Mouse (Mus musculus) MEL (cell line): ENCODE data around the gene Mns1. TPM values are rescaled to one million over a fixed set of nuclear protein-coding genes. Genes with fewer than 3 reads are reported as not detected.

Experiments
- DNase-seq: peaks from one replicate; pipeline ENCODE4 v3.0.0; 2011; ENCODE audit warnings: low read depth, low spot score
- H3K27ac ChIP-seq: 2 replicates; pipeline ENCODE4 v1.5.1; 2012; ENCODE audit warnings: low read depth, mild to moderate bottlenecking, control low read depth, low read length, moderate library complexity; ENCODE audit not compliant: control insufficient read depth
- H3K27me3 ChIP-seq, 2 experiments: fragments of 150-350 bp in 1 of 2; sonication (generic) in 1 of 2; 2 replicates each; pipeline ENCODE4 v1.6.1; 2012; ENCODE audit warnings: low read length in 2 of 2, mild to moderate bottlenecking in 2 of 2, improper control_type of control experiment in 1 of 2, moderate library complexity in 1 of 2; ENCODE audit not compliant: insufficient read depth in 2 of 2, control insufficient read depth in 1 of 2
- H3K36me3 ChIP-seq, 2 experiments: 2 replicates each; pipeline ENCODE4 v1.6.1; 2012 to 2014; ENCODE audit warnings: low read length in 2 of 2, improper control_type of control experiment in 1 of 2, inconsistent platforms in 1 of 2, mild to moderate bottlenecking in 1 of 2; ENCODE audit not compliant: insufficient read depth in 2 of 2, control insufficient read depth in 1 of 2
- H3K4me1 ChIP-seq, 2 experiments: fragments of 150-350 bp in 1 of 2; sonication (generic) in 1 of 2; 2 replicates each; pipeline ENCODE4 v1.6.1; 2012; ENCODE audit warnings: low read length in 2 of 2, improper control_type of control experiment in 1 of 2, mild to moderate bottlenecking in 1 of 2; ENCODE audit not compliant: insufficient read depth in 2 of 2, control insufficient read depth in 1 of 2
- H3K4me3 ChIP-seq, 2 experiments: fragments of 150-350 bp in 1 of 2; sonication (generic) in 1 of 2; 2 replicates each; pipeline ENCODE4 v1.5.1; 2012; ENCODE audit warnings: low read depth in 2 of 2, low read length in 2 of 2, mild to moderate bottlenecking in 2 of 2, moderate library complexity in 2 of 2, control low read depth in 1 of 2, improper control_type of control experiment in 1 of 2; ENCODE audit not compliant: control insufficient read depth in 1 of 2, insufficient read depth in 1 of 2
- H3K79me2 ChIP-seq: 2 replicates; pipeline ENCODE4 v1.6.1; 2012; ENCODE audit warnings: mild to moderate bottlenecking, low read length, moderate library complexity; ENCODE audit not compliant: control insufficient read depth, poor library complexity, insufficient read depth
- H3K9ac ChIP-seq: 2 replicates; pipeline ENCODE4 v1.6.1; 2012; ENCODE audit warnings: low read depth, mild to moderate bottlenecking, control low read depth, low read length, moderate library complexity; ENCODE audit not compliant: control insufficient read depth, poor library complexity, severe bottlenecking
- H3K9me3 ChIP-seq: fragments of 150-350 bp; sonication (generic); replicated peaks from 2 replicates; pipeline ENCODE4 v1.6.1; 2012; ENCODE audit warnings: mild to moderate bottlenecking, low read length, improper control_type of control experiment, moderate library complexity; ENCODE audit not compliant: insufficient read depth
- CHD2 ChIP-seq: IDR thresholded peaks from 2 replicates; pipeline ENCODE4 v1.6.1; 2011; ENCODE audit warnings: low read length, improper control_type of control experiment
- CTCF ChIP-seq, 3 experiments: IDR thresholded peaks in 2 of 3; conservative IDR thresholded peaks in 1 of 3; 2 replicates each; pipeline ENCODE4 v1.5.1; 2011 to 2012; ENCODE audit warnings: low read length in 3 of 3, low read depth in 2 of 3, mild to moderate bottlenecking in 2 of 3, improper control_type of control experiment in 1 of 3, inconsistent platforms in 1 of 3, mixed read lengths in 1 of 3, moderate library complexity in 1 of 3; ENCODE audit not compliant: control insufficient read depth in 1 of 3, insufficient read depth in 1 of 3, poor library complexity in 1 of 3, severe bottlenecking in 1 of 3
- E2F4 ChIP-seq: IDR thresholded peaks from 2 replicates; pipeline ENCODE4 v1.6.1; 2011; ENCODE audit warnings: low read depth, low read length, improper control_type of control experiment, borderline replicate concordance
- EP300 ChIP-seq, 2 experiments: IDR thresholded peaks; 2 replicates each; pipeline ENCODE4 v1.6.1; 2011; ENCODE audit warnings: improper control_type of control experiment in 2 of 2, low read length in 2 of 2, low read depth in 1 of 2, mild to moderate bottlenecking in 1 of 2
- ETS1 ChIP-seq: IDR thresholded peaks from 2 replicates; pipeline ENCODE4 v1.6.1; 2012; ENCODE audit warnings: low read depth, mild to moderate bottlenecking, inconsistent platforms, low read length, improper control_type of control experiment, moderate library complexity
- GATA1 ChIP-seq: IDR thresholded peaks from 2 replicates; pipeline ENCODE4 v1.6.1; 2011; ENCODE audit warnings: low read depth, low read length, improper control_type of control experiment
- MAFK ChIP-seq: IDR thresholded peaks from 2 replicates; pipeline ENCODE4 v1.6.1; 2011; ENCODE audit warnings: low read depth, mild to moderate bottlenecking, low read length, improper control_type of control experiment, borderline replicate concordance
- MAX ChIP-seq: IDR thresholded peaks from 2 replicates; pipeline ENCODE4 v1.6.1; 2011; ENCODE audit warnings: low read length, improper control_type of control experiment
- MAZ ChIP-seq: IDR thresholded peaks from 2 replicates; pipeline ENCODE4 v1.6.1; 2012; ENCODE audit warnings: low read depth, mild to moderate bottlenecking, inconsistent platforms, low read length, improper control_type of control experiment
- MEF2A ChIP-seq: IDR thresholded peaks from 2 replicates; pipeline ENCODE4 v1.6.1; 2014; ENCODE audit warnings: low read depth, mild to moderate bottlenecking, inconsistent platforms, low read length, improper control_type of control experiment; ENCODE audit not compliant: poor library complexity, insufficient replicate concordance, severe bottlenecking; ENCODE audit errors: extremely low read depth
- MYB ChIP-seq: IDR thresholded peaks from 2 replicates; pipeline ENCODE4 v1.6.1; 2011; ENCODE audit warnings: mild to moderate bottlenecking, low read depth, low read length, improper control_type of control experiment
- NELFE ChIP-seq: IDR thresholded peaks from 2 replicates; pipeline ENCODE4 v1.6.1; 2011; ENCODE audit warnings: low read depth, low read length, improper control_type of control experiment
- NRF1 ChIP-seq: IDR thresholded peaks from 2 replicates; pipeline ENCODE4 v1.6.1; 2014; ENCODE audit warnings: low read depth, mild to moderate bottlenecking, inconsistent platforms, low read length, improper control_type of control experiment, moderate library complexity; ENCODE audit not compliant: poor library complexity, insufficient read depth, severe bottlenecking
- POLR2A ChIP-seq, 2 experiments: IDR thresholded peaks; 2 replicates each; pipeline ENCODE4 v1.6.1; 2011 to 2012; ENCODE audit warnings: low read length in 2 of 2, mild to moderate bottlenecking in 2 of 2, control low read depth in 1 of 2, improper control_type of control experiment in 1 of 2, low read depth in 1 of 2, moderate library complexity in 1 of 2; ENCODE audit not compliant: control insufficient read depth in 1 of 2, insufficient read depth in 1 of 2, poor library complexity in 1 of 2
- RAD21 ChIP-seq: IDR thresholded peaks from 2 replicates; pipeline ENCODE4 v1.6.1; 2011; ENCODE audit warnings: mild to moderate bottlenecking, low read depth, low read length, improper control_type of control experiment
- TAL1 ChIP-seq: IDR thresholded peaks from 2 replicates; pipeline ENCODE4 v1.6.1; 2012; ENCODE audit warnings: mild to moderate bottlenecking, inconsistent platforms, low read length, moderate library complexity, mixed read lengths
- TBP ChIP-seq: IDR thresholded peaks from 2 replicates; pipeline ENCODE4 v1.8.0; 2011; ENCODE audit warnings: low read depth, low read length, improper control_type of control experiment
- USF2 ChIP-seq, 2 experiments: IDR thresholded peaks; 2 replicates each; pipeline ENCODE4 v1.6.1; 2011 to 2012; ENCODE audit warnings: improper control_type of control experiment in 2 of 2, low read length in 2 of 2, borderline replicate concordance in 1 of 2, inconsistent platforms in 1 of 2, low read depth in 1 of 2, mild to moderate bottlenecking in 1 of 2; ENCODE audit not compliant: insufficient read depth in 1 of 2
- ZC3H11A ChIP-seq: IDR thresholded peaks from 2 replicates; pipeline ENCODE4 v1.6.1; 2012; ENCODE audit warnings: low read depth, mild to moderate bottlenecking, inconsistent platforms, low read length, improper control_type of control experiment
- ZKSCAN1 ChIP-seq: IDR thresholded peaks from 2 replicates; pipeline ENCODE4 v1.6.1; 2012; ENCODE audit warnings: low read depth, mild to moderate bottlenecking, inconsistent platforms, low read length, improper control_type of control experiment, moderate library complexity
- ZMIZ1 ChIP-seq: IDR thresholded peaks from 2 replicates; pipeline ENCODE4 v1.6.1; 2012; ENCODE audit warnings: low read depth, mild to moderate bottlenecking, inconsistent platforms, low read length, improper control_type of control experiment, moderate library complexity
- ZNF384 ChIP-seq: IDR thresholded peaks from 2 replicates; pipeline ENCODE4 v1.6.1; 2012; ENCODE audit warnings: low read depth, mild to moderate bottlenecking, inconsistent platforms, low read length, improper control_type of control experiment
- polyA plus RNA-seq, 2 experiments: library from polyadenylated mRNA; stranded (reverse) in 1 of 2; unstranded in 1 of 2; fragments of >175 nt in 1 of 2; fragments of >200 nt in 1 of 2; gene quantifications; 2 replicates each; pipeline versions ENCODE4 v1.2.1 to v1.2.4; 2012; ENCODE audit warnings: low replicate concordance in 2 of 2, low read depth in 1 of 2; ENCODE audit not compliant: insufficient read length in 2 of 2, insufficient read depth in 1 of 2, missing spikeins in 1 of 2
- total RNA-seq: library from RNA; depleted of rRNA; stranded (reverse); fragments of 300-350 nt; gene quantifications from 2 replicates; pipeline ENCODE4 v1.2.3, GENCODE M21; 2012

Mns1 gene
- total and polyA plus RNA-seq, 3 experiments = 54.0 to 54.8 TPM; not detected in 1

DNA sequence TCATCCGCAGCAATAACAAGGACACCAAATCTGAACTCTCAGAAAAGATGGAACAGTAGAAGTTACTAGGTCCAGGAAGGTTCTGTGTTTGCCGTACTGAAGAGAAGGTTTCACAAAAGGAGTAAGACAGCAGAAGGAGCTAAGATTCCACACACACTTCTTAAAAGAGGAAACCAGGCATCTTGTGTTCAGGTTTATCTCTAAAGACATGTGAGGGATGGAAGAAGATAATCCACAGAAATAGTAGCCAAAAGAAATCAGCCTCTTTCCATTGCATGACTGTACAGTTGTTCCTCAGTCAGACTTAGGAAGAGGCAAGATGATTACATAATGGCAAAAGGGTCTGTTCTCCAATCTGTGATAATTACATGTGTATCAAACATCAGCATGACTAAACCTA is 24.6 kb downstream of the Mns1 start (continued):
- no peak for TF ChIP-seq USF2 (IDR thresholded peaks at IDR 0.05; ENCODE audit: borderline replicate concordance in 1 of 2, insufficient read depth in 1 of 2, low read depth in 1 of 2, low read length in 2 of 2)
- peak; percentile 84 to 85 for TF ChIP-seq EP300 (IDR thresholded peaks at IDR 0.05; ENCODE audit: low read depth in 1 of 2, low read length in 2 of 2)
- TF ChIP-seq MAZ = no peak
- no peak for TF ChIP-seq NELFE
- no peak for TF ChIP-seq E2F4
- no peak for TF ChIP-seq MYB
- no peak for TF ChIP-seq ZC3H11A
- TF ChIP-seq GATA1 = peak; percentile 92
- no peak for TF ChIP-seq CHD2
- TF ChIP-seq POLR2A (IDR thresholded peaks at IDR 0.05; ENCODE audit: control insufficient read depth in 1 of 2, insufficient read depth in 1 of 2, low read depth in 1 of 2, low read length in 2 of 2, poor library complexity in 1 of 2) = no peak
- no peak for TF ChIP-seq ZMIZ1
- TF ChIP-seq NRF1 = no peak
- TF ChIP-seq ZNF384 = no peak
- no peak for TF ChIP-seq ZKSCAN1
- TF ChIP-seq MAX = no peak
- peak; percentile 89 for TF ChIP-seq ETS1
- TF ChIP-seq CTCF (IDR thresholded peaks at IDR 0.05 in 2 of 3, conservative IDR thresholded peaks at IDR 0.05 in 1 of 3; ENCODE audit: control insufficient read depth in 1 of 3, insufficient read depth in 1 of 3, low read depth in 2 of 3, low read length in 3 of 3, poor library complexity in 1 of 3, severe bottlenecking in 1 of 3) = no peak
- peak; percentile 60 for TF ChIP-seq TAL1
- TF ChIP-seq TBP = no peak
- TF ChIP-seq MEF2A = no peak

DNA sequence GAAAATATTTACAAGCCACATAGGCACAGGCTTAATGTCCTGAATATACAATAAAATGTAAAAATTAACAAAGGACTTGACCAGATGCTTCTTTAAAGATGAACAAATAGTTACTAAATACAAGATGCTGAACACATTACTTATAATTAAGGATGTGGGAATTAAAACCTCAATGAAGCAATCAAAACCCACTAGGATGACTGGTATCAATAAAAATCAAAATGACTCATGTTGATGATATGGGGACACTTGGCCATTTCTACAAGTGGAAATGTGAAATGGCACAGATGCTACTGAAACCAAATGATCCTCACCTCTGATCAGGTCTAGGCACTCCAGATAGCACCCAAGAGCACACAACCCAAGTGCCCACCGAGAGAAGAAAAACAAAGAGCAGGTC is 27.0 kb downstream of the Mns1 start:
- Histone ChIP-seq H3K36me3 (peaks cover 2 to 59% of the 10 kb centered on the region in 2 experiments), H3K4me1 (peaks cover 16 to 36% of the 10 kb centered on the region in 2 experiments)
- TF ChIP-seq RAD21 (no peak), GATA1 (no peak), NRF1 (no peak), USF2 (IDR thresholded peaks at IDR 0.05; ENCODE audit: borderline replicate concordance in 1 of 2, insufficient read depth in 1 of 2, low read depth in 1 of 2, low read length in 2 of 2) (no peak), MAFK (no peak), ETS1 (no peak), MYB (no peak)

More for the DNA sequence above, 27.0 kb downstream of the Mns1 start:
- H3K9me3 ChIP-seq = no peaks in the 10 kb centered on the region
- no peaks in the 10 kb centered on the region for H3K27me3 ChIP-seq
- no peak overlapping the region for H3K9ac ChIP-seq
- no peak for DNase-seq
- no peak overlapping the region for H3K4me3 ChIP-seq
- H3K27ac ChIP-seq = peak overlapping the region; percentile 99
- H3K79me2 ChIP-seq = no peaks in the 10 kb centered on the region
